Mouse (Mus musculus) liver, embryonic 11.5 days (tissue): ENCODE measurements around the gene Flt3. TPM values are rescaled to one million over a fixed set of nuclear protein-coding genes. Genes with fewer than 3 reads are reported as not detected.

Experiments
- ATAC-seq: fragments of 200-750 bp; cut with Nextera tagmentation; replicated peaks from 2 replicates; pipeline ENCODE4 v1.8.0; 2017; ENCODE audit warnings: moderate number of reproducible peaks, mild to moderate bottlenecking, moderate TSS enrichment, moderate library complexity; ENCODE audit not compliant: low FRiP score
- DNase-seq: peaks from one replicate; pipeline ENCODE4 v3.0.0-alpha.2; 2017; ENCODE audit warnings: low spot score
- H3K27ac ChIP-seq: fragments of 300-500 bp; sonication (generic); 2 replicates; pipeline ENCODE4 v1.5.1; 2014; ENCODE audit warnings: mild to moderate bottlenecking, low read depth, low read length, control low read depth
- H3K27me3 ChIP-seq: fragments of 300-500 bp; sonication (generic); replicated peaks from 2 replicates; pipeline ENCODE4 v1.6.1; 2014; ENCODE audit warnings: low read length, mixed read lengths; ENCODE audit not compliant: control insufficient read depth, insufficient read depth
- H3K36me3 ChIP-seq: fragments of 300-500 bp; sonication (generic); 2 replicates; pipeline ENCODE4 v1.6.1; 2014; ENCODE audit warnings: mild to moderate bottlenecking, low read length, moderate library complexity, mixed read lengths; ENCODE audit not compliant: control insufficient read depth, insufficient read depth
- H3K4me1 ChIP-seq: fragments of 300-500 bp; sonication (generic); replicated peaks from 2 replicates; pipeline ENCODE4 v1.6.1; 2014; ENCODE audit warnings: low read length, mixed read lengths; ENCODE audit not compliant: control insufficient read depth, insufficient read depth
- H3K4me2 ChIP-seq: fragments of 300-500 bp; sonication (generic); 2 replicates; pipeline ENCODE4 v1.6.1; 2014; ENCODE audit warnings: mild to moderate bottlenecking, control low read depth, moderate library complexity
- H3K4me3 ChIP-seq: fragments of 300-500 bp; sonication (generic); 2 replicates; pipeline ENCODE4 v1.5.1; 2014; ENCODE audit warnings: low read depth, low read length, control low read depth
- H3K9ac ChIP-seq: fragments of 300-500 bp; sonication (generic); 2 replicates; pipeline ENCODE4 v1.6.1; 2014; ENCODE audit warnings: low read depth, low read length, control low read depth
- H3K9me3 ChIP-seq: fragments of 300-500 bp; sonication (generic); 2 replicates; pipeline ENCODE4 v1.6.1; 2016; ENCODE audit warnings: low read length, inconsistent platforms, mixed read lengths; ENCODE audit not compliant: control insufficient read depth
- WGBS: fragments of 180-500 bp; shearing (Covaris S2); extraction: QIAGEN DNeasy Blood & Tissue Kit; methylation state at CpG from one replicate; pipeline ENCODE4 v1.1.7; 2014; 5-methylcytosine and 5-hydroxymethylcytosine counted together
- polyA plus RNA-seq: library from polyadenylated mRNA; unstranded; fragments of >200 nt; fragmentation: Nextera tagmentation; extraction: Ambion mirVana; gene quantifications from 2 replicates; pipeline ENCODE4 v1.2.1, GENCODE M21; 2014

The Flt3 gene
- polyA plus RNA-seq, 1 experiment from 2014 or later, result 1.8 TPM

DNA sequence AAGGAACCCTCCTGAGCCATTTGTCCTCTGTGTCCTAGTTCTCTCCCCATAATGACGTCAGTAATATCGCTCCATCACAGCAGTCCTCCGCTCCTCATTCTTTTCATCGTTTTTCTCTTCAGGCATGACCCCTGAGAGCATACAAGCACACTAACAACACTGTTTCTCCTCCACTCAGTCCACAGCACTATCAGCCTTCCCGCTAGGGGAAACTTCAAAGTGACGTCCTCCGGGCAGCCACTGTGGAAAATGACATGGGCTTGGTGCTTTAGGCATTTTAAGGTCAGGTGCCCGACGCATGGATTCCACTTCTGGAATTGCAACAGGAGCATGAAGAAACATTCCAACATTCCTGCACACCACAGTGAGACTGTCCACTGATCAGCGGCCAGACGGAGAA, 735 bp upstream of the Flt3 start:
- H3K4me2 ChIP-seq, result peak overlapping the region; percentile 65; the same call in 1 of the 2 replicates
- ATAC-seq (no peak), DNase-seq (no peak)
- no peaks in the 10 kb centered on the region for H3K36me3 ChIP-seq
- H3K27ac ChIP-seq, result no peak overlapping the region
- H3K4me3 ChIP-seq, result no peak overlapping the region
- H3K9me3 ChIP-seq, result no peaks in the 10 kb centered on the region
- peaks cover 42% of the 10 kb centered on the region for H3K27me3 ChIP-seq
- H3K4me1 ChIP-seq, result peaks cover 6% of the 10 kb centered on the region
- 35% methylated on average over 11 of the region's 11 CpGs for WGBS
- H3K9ac ChIP-seq, result no peak overlapping the region

- H3K9me3 ChIP-seq, result no peaks in the 10 kb centered on the region
- ATAC-seq, result 0 out of 2 replicates have a peak, but pooled peaks have one; percentile 7
Observed at GRCm38 (mm10) chr5:147400505-147400979, 253 bp upstream of the Flt3 start.

GRCm38 (mm10) chr5:147395050-147395449, 5.2 kb downstream of the Flt3 start:
- H3K27ac ChIP-seq, result no peak overlapping the region
- WGBS, result 20% methylated on average over 1 of the region's 1 CpGs

More at GRCm38 (mm10) chr5:147400505-147400979, 253 bp upstream of the Flt3 start:
- DNase-seq, result no peak
- Histone ChIP-seq H3K27ac (no peak overlapping the region), H3K4me2 (peak overlapping the region; percentile 65), H3K4me1 (peaks cover 6% of the 10 kb centered on the region), H3K36me3 (no peaks in the 10 kb centered on the region), H3K9ac (no peak overlapping the region), H3K27me3 (peaks cover 42% of the 10 kb centered on the region), H3K4me3 (peak overlapping the region; percentile 43)
- 4% methylated on average over 17 of the region's 17 CpGs for WGBS

DNA sequence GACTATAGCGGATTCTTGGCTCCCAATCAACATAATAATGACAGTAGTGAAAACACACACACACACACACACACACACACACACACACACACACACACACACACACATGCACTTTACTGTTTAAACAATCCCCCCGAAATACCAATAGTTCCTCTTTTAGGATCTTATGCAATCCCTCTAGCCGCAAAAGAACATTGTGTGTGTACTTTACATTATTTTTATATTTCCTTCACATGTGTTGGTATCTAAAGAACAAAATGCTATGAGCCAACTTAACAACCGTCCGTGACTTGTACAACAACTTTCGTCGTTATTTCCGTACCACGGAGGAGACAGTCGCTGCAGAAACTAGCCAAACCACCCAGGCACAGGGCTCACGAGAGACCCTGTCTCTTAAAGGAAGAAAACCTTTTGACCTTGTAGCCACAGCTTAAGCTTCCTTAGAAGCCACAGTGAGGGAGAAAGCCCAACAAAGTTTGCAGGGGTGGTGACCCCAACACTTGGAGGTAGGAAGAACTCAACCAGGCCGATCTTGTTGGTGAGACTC, 7.5 kb downstream of the Flt3 start:
- no peak overlapping the region for H3K27ac ChIP-seq
- no peak overlapping the region for H3K4me2 ChIP-seq
- no peak for ATAC-seq
- no peaks in the 10 kb centered on the region for H3K36me3 ChIP-seq
- peaks cover 5% of the 10 kb centered on the region; the same call in 1 of the 2 replicates for H3K4me1 ChIP-seq
- no peak overlapping the region for H3K4me3 ChIP-seq
- DNase-seq, result no peak
- no peak overlapping the region for H3K9ac ChIP-seq
- H3K9me3 ChIP-seq, result no peaks in the 10 kb centered on the region
- no peaks in the 10 kb centered on the region for H3K27me3 ChIP-seq
- 51% methylated on average over 12 of the region's 12 CpGs for WGBS

More at GRCm38 (mm10) chr5:147395050-147395449, 5.2 kb downstream of the Flt3 start:
- Histone ChIP-seq H3K4me2 (no peak overlapping the region), H3K9me3 (no peaks in the 10 kb centered on the region), H3K27me3 (peaks cover 20% of the 10 kb centered on the region), H3K4me1 (peaks cover 1% of the 10 kb centered on the region; the same call in 1 of the 2 replicates), H3K36me3 (no peaks in the 10 kb centered on the region), H3K4me3 (no peak overlapping the region), H3K9ac (no peak overlapping the region)
- no peak for ATAC-seq
- DNase-seq, result no peak

DNA sequence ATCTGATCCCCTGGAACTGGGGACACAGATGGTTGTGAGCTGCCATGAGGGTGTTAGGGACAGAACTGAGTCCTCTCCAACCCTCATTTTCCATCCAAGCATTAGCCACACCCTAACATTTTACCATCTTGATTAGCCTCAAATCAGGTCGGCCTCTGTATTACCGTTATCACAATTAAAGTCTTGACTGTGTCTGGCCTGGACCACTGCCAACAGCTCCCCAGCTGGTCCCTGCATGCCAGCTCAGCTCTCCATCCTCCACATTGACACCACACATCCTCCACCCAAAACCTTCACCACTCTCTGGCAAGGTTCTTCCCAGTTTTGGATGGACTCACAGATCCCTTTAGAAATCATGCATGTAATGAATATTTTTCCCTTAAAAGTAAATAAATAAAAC, 9.5 kb downstream of the Flt3 start:
- DNase-seq (no peak), ATAC-seq (no peak)
- Histone ChIP-seq H3K4me1 (peaks cover 5% of the 10 kb centered on the region; the same call in 1 of the 2 replicates), H3K27me3 (no peaks in the 10 kb centered on the region), H3K4me2 (no peak overlapping the region), H3K9ac (no peak overlapping the region), H3K9me3 (no peaks in the 10 kb centered on the region), H3K36me3 (no peaks in the 10 kb centered on the region), H3K27ac (no peak overlapping the region), H3K4me3 (no peak overlapping the region)
- 35% methylated on average over 2 of the region's 2 CpGs for WGBS

DNA sequence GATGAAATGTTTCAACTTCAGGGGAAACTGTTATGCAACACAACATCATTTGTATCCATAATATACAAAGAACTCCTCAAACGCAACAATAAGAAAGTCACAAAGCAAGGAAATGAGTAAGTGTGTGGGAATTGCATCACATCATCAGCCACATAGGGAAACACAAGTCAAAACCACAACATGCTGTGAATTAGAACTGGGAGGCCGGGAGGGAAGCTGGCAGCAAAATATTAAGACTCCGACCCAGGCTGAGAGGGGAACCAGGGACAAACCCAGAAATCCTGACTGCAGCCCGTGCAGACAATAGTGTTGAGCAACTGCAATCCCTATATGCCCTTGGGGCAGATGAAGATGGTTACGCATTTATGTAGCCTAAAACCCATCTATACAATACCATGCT, 11.2 kb downstream of the Flt3 start:
- Histone ChIP-seq H3K4me1 (peaks cover 5% of the 10 kb centered on the region; the same call in 1 of the 2 replicates), H3K27ac (no peak overlapping the region), H3K4me3 (no peak overlapping the region), H3K9ac (no peak overlapping the region), H3K4me2 (no peak overlapping the region), H3K9me3 (no peaks in the 10 kb centered on the region), H3K36me3 (no peaks in the 10 kb centered on the region), H3K27me3 (no peaks in the 10 kb centered on the region)
- no peak for DNase-seq
- ATAC-seq, result no peak
- WGBS, result 75% methylated on average over 5 of the region's 5 CpGs

- DNase-seq, result no peak
- Histone ChIP-seq H3K27ac (no peak overlapping the region), H3K4me3 (no peak overlapping the region), H3K36me3 (no peaks in the 10 kb centered on the region), H3K4me2 (peak overlapping the region; percentile 4; the same call in 1 of the 2 replicates), H3K27me3 (no peaks in the 10 kb centered on the region), H3K4me1 (peaks cover 5% of the 10 kb centered on the region; the same call in 1 of the 2 replicates), H3K9me3 (no peaks in the 10 kb centered on the region), H3K9ac (no peak overlapping the region)
- WGBS, result 48% methylated on average over 9 of the region's 9 CpGs
- peak; percentile 87 for ATAC-seq
Observed at GRCm38 (mm10) chr5:147388376-147389008, 11.8 kb downstream of the Flt3 start.

DNA sequence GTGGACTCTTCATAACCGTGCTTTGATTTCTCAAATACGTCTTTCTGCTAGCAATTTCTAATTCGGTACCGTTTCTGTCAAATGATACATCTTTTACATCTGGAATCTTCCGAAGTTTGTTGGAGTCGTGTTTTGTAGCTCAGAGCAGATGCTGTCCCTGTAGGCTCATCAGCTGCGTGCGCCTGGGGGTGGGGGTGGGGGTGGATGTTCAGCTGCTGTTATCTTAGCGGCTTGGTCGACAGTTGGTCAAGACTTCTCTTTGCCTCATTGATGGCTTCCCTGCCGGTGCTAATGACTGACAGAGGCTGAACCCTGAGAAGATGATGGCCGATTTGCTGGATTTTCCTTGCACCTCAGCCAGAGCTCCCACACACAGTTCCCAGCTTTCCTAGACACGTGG, 13.4 kb downstream of the Flt3 start:
- ATAC-seq (0 out of 2 replicates have a peak, but pooled peaks have one; percentile 42), DNase-seq (no peak)
- Histone ChIP-seq H3K4me3 (no peak overlapping the region), H3K4me1 (peaks cover 5% of the 10 kb centered on the region; the same call in 1 of the 2 replicates), H3K4me2 (no peak overlapping the region), H3K9ac (no peak overlapping the region), H3K27ac (no peak overlapping the region), H3K9me3 (no peaks in the 10 kb centered on the region), H3K36me3 (no peaks in the 10 kb centered on the region), H3K27me3 (no peaks in the 10 kb centered on the region)
- 64% methylated on average over 13 of the region's 13 CpGs for WGBS

GRCm38 (mm10) chr5:147381396-147381795, 18.9 kb downstream of the Flt3 start:
- Histone ChIP-seq H3K36me3 (no peaks in the 10 kb centered on the region), H3K27ac (no peak overlapping the region), H3K4me1 (no peaks in the 10 kb centered on the region), H3K4me3 (no peak overlapping the region), H3K9ac (no peak overlapping the region), H3K4me2 (no peak overlapping the region), H3K9me3 (no peaks in the 10 kb centered on the region), H3K27me3 (no peaks in the 10 kb centered on the region)
- DNase-seq (no peak), ATAC-seq (no peak)
- 81% methylated on average over 10 of the region's 10 CpGs for WGBS
